Mouse (Mus musculus) limb, embryonic 11.5 days (tissue): ENCODE results near the gene Kyat3. TPM values are rescaled to one million over a fixed set of nuclear protein-coding genes. Genes with fewer than 3 reads are reported as not detected.
A peak's percentile ranks its signal among the peaks of the same experiment; 100 is the strongest.

Source experiments
- ATAC-seq: fragments of 200-750 bp; cut with Nextera tagmentation; 2 replicates; pipeline ENCODE4 v1.8.0; 2017; ENCODE audit warnings: low read depth; ENCODE audit not compliant: insufficient number of reproducible peaks, low FRiP score, low TSS enrichment
- DNase-seq: peaks from one replicate; pipeline ENCODE4 v3.0.0-alpha.2; 2015; ENCODE audit warnings: low spot score
- H3K27ac ChIP-seq: fragments of 300-500 bp; sonication (generic); replicated peaks from 2 replicates; pipeline ENCODE4 v1.5.1; 2014; ENCODE audit warnings: low read depth, mild to moderate bottlenecking, low read length
- H3K27me3 ChIP-seq: fragments of 300-500 bp; sonication (generic); 2 replicates; pipeline ENCODE4 v1.6.1; 2014; ENCODE audit warnings: mild to moderate bottlenecking, low read length, mixed read lengths; ENCODE audit not compliant: control insufficient read depth, insufficient read depth
- H3K36me3 ChIP-seq: fragments of 300-500 bp; sonication (generic); 2 replicates; pipeline ENCODE4 v1.6.1; 2014; ENCODE audit warnings: mild to moderate bottlenecking, low read length, moderate library complexity, mixed read lengths; ENCODE audit not compliant: control insufficient read depth, insufficient read depth
- H3K4me1 ChIP-seq: fragments of 300-500 bp; sonication (generic); 2 replicates; pipeline ENCODE4 v1.6.1; 2014; ENCODE audit warnings: low read length, mixed read lengths; ENCODE audit not compliant: control insufficient read depth, insufficient read depth
- H3K4me2 ChIP-seq: fragments of 300-500 bp; sonication (generic); 2 replicates; pipeline ENCODE4 v1.6.1; 2014; ENCODE audit warnings: low read depth, mild to moderate bottlenecking, moderate library complexity; ENCODE audit not compliant: severe bottlenecking
- H3K4me3 ChIP-seq: fragments of 300-500 bp; sonication (generic); 2 replicates; pipeline ENCODE4 v1.5.1; 2014; ENCODE audit warnings: low read depth, low read length
- H3K9ac ChIP-seq: fragments of 300-500 bp; sonication (generic); 2 replicates; pipeline ENCODE4 v1.6.1; 2014; ENCODE audit warnings: mild to moderate bottlenecking, low read length
- H3K9me3 ChIP-seq: fragments of 300-500 bp; sonication (generic); 2 replicates; pipeline ENCODE4 v1.6.1; 2016; ENCODE audit warnings: low read length; ENCODE audit not compliant: control insufficient read depth
- WGBS: fragments of 180-500 bp; shearing (Covaris S2); extraction: QIAGEN DNeasy Blood & Tissue Kit; methylation state at CpG from one replicate; pipeline ENCODE4 v1.1.7; 2014; 5-methylcytosine and 5-hydroxymethylcytosine counted together
- polyA plus RNA-seq: library from polyadenylated mRNA; unstranded; fragments of >200 nt; fragmentation: Nextera tagmentation; extraction: Ambion mirVana; gene quantifications from 2 replicates; pipeline ENCODE4 v1.2.1, GENCODE M21; 2014

Kyat3 gene
- 12.0 and 13.5 TPM in 2 replicates for polyA plus RNA-seq

DNA sequence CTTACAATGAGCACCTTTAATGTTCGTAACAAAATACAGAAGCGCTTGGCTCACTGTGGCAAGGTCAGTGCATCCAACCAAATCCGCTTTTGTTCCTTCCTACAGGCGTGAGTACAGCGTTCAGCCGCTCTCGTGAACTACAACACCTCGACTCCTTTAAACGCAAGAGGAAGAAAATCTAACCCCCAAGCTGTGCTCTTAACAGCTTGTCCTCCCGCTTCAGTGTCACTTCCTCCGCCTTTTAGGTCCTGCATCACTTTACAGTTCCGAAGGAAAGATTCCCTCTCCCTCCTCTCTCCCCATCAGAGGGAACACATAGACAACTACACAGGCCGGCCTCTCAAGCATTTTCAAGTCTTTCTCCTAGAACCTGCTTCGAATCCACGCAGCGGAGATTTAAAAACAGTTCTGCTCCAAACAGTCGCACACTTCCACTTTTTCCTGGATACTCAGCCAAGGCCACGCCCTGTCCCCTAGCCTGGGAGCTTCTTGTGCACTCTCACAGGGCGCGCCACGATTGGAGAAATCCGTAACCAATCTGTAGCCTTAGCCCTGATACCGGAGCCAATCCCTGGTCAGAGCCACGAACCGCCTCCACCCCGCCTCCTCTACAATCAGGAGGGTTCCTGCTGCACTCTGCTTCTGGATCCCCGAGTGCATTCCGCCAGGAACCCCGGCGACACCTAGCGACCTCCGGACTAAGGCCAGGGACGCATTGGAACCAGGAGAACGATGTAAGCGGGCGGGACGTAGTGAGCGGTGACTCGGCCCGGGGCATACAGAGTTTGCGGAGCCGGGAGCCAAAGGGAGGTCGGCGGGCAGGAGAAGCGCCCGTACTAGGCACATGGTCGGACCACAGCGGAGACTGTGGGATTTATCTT is at the start of gene Kyat3:
TSS of gene Kyat3 (plus strand) at position 610 of the 881 bp plus-strand sequence.
- peak; percentile 100 for ATAC-seq
- peak within 1 kb of the TSS; percentile 49; the same call in 1 of the 2 replicates for H3K27ac ChIP-seq

DNA sequence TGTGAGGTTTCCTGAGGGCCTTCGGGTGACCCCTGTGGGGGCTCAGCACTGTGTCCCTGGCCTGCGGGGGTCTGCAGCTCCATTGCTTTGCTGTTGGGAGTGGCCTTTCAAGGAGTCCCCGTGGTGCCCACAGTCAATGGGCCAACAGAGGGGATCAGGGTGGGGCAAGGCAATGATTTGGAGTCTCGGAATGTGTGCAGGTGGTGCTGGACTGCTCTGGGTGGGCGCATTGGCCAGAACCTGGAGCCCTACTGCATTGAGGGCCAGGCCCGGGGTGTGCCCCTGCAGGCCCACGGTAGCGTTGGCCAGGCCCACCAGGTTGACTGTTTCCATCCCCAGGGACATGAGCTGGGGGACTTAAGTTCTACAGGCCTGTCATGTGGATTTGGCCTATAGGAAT is 36.1 kb upstream of the Kyat3 start:
- H3K9me3 ChIP-seq: no peaks in the 10 kb centered on the region
- DNase-seq: no peak
- WGBS: 96% methylated on average over 8 of the region's 8 CpGs
- H3K27me3 ChIP-seq: no peaks in the 10 kb centered on the region
- H3K36me3 ChIP-seq: no peaks in the 10 kb centered on the region
- H3K4me1 ChIP-seq: no peaks in the 10 kb centered on the region
- ATAC-seq: no peak
- no peak overlapping the region for H3K4me2 ChIP-seq
- no peak overlapping the region for H3K9ac ChIP-seq
- H3K4me3 ChIP-seq: no peak overlapping the region
- no peak overlapping the region for H3K27ac ChIP-seq

More for the DNA sequence above, at the start of gene Kyat3:
- Histone ChIP-seq H3K9ac (peak within 1 kb of the TSS; percentile 64), H3K9me3 (no peaks in the 10 kb centered on the region), H3K36me3 (no peaks in the 10 kb centered on the region), H3K4me3 (peak within 1 kb of the TSS; percentile 49), H3K27me3 (no peaks in the 10 kb centered on the region), H3K4me1 (no peaks in the 10 kb centered on the region), H3K4me2 (peak within 1 kb of the TSS; percentile 75)
- DNase-seq: peak; percentile 91
- under 1% methylated on average over 48 of the region's 48 CpGs for WGBS

DNA sequence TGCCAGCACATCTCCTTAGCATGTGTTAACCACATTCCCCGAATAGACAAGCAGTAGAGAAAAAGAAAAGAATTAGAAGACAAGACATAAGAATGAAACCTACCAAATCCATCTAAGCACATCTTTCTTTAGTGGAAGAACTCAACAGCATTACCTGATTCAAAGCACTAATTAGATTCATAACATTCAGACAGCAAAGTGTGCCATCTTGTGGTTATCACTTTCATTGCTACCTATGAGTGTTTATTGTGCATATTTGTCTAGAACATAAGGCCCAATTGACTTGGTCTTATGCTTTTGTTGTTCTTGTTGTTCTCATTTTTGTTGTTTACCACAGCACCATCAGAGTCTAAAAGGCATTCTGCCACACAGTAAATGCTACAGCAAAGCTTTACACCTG is 26.2 kb upstream of the Kyat3 start:
- Histone ChIP-seq H3K9me3 (no peaks in the 10 kb centered on the region), H3K27me3 (no peaks in the 10 kb centered on the region), H3K27ac (no peak overlapping the region), H3K4me1 (no peaks in the 10 kb centered on the region), H3K4me2 (no peak overlapping the region), H3K4me3 (no peak overlapping the region), H3K36me3 (no peaks in the 10 kb centered on the region), H3K9ac (no peak overlapping the region)
- ATAC-seq (no peak), DNase-seq (no peak)
- 72% methylated on average over 1 of the region's 1 CpGs for WGBS

DNA sequence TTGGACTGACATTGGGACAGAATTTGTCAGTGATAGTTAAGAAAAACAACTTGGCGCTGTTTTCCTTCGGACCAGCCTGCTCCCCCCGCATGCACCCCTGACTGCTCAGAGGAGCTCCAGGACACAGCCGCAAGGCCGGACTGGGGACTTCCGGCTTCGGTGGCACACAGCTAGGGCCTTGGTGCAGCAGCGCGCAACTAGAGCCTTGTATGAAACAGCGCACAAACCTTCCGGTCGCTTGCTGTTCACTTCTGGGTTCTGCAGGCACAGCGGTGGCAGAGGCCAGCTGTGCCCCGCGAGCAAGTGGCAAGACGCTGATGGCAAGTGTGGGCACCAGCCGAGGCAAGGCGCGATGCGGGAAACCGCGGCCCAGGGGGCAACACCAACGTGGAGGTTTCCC is 12.9 kb upstream of the Kyat3 start:
- Histone ChIP-seq H3K4me3 (no peak overlapping the region), H3K4me1 (no peaks in the 10 kb centered on the region), H3K36me3 (no peaks in the 10 kb centered on the region), H3K9me3 (no peaks in the 10 kb centered on the region), H3K27me3 (no peaks in the 10 kb centered on the region), H3K27ac (no peak overlapping the region), H3K9ac (no peak overlapping the region), H3K4me2 (peak overlapping the region; percentile 20; the same call in 1 of the 2 replicates)
- 68% methylated on average over 23 of the region's 23 CpGs for WGBS
- ATAC-seq: no peak
- no peak for DNase-seq

DNA sequence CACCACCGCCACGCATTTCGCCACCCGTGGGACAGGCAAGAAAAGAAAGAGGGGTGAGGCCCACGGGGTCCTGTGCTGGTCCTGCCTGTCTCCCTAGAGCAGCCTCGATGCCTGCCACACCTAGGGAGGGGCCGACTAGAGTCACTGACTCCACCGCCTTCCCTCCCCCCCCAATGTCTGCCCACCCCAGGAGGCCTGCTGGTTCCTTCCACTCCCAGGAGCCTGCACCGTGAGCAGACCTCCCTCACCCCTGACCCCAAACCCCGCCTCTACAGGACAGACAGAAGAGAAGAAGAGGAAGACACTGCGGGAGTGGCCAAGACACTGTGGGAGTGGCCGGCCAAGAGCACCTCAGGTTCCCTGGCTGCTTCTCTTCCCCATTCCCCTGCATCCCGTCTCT is 12.5 kb upstream of the Kyat3 start:
- 45% methylated on average over 12 of the region's 13 CpGs for WGBS
- Histone ChIP-seq H3K36me3 (no peaks in the 10 kb centered on the region), H3K27ac (no peak overlapping the region), H3K4me3 (no peak overlapping the region), H3K4me2 (peak overlapping the region; percentile 20; the same call in 1 of the 2 replicates), H3K4me1 (no peaks in the 10 kb centered on the region), H3K9ac (no peak overlapping the region), H3K9me3 (no peaks in the 10 kb centered on the region), H3K27me3 (no peaks in the 10 kb centered on the region)
- ATAC-seq (no peak), DNase-seq (no peak)

DNA sequence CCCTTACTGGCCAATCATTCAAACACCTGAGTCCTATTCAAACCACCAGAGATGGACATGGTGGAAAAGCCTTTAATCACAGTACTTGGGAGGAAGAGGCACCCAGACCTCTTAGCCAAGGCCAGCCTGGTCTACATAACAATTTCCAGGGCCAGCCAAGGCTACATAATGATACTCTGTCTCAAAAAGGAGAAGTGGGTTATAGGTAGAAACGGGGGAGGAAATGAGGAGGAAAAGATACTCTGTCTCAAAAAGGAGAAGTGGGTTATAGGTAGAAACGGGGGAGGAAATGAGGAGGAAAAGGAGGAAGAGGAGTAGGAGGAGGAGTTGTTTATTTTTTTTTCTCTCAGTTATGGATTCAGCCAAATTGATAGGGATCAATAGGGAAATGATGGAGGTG is 4.3 kb upstream of the Kyat3 start:
- Histone ChIP-seq H3K36me3 (no peaks in the 10 kb centered on the region), H3K4me2 (no peak overlapping the region), H3K9ac (no peak overlapping the region), H3K4me1 (no peaks in the 10 kb centered on the region), H3K9me3 (no peaks in the 10 kb centered on the region), H3K27ac (no peak overlapping the region), H3K4me3 (no peak overlapping the region), H3K27me3 (no peaks in the 10 kb centered on the region)
- DNase-seq (no peak), ATAC-seq (no peak)
- 80% methylated on average over 2 of the region's 2 CpGs for WGBS

DNA sequence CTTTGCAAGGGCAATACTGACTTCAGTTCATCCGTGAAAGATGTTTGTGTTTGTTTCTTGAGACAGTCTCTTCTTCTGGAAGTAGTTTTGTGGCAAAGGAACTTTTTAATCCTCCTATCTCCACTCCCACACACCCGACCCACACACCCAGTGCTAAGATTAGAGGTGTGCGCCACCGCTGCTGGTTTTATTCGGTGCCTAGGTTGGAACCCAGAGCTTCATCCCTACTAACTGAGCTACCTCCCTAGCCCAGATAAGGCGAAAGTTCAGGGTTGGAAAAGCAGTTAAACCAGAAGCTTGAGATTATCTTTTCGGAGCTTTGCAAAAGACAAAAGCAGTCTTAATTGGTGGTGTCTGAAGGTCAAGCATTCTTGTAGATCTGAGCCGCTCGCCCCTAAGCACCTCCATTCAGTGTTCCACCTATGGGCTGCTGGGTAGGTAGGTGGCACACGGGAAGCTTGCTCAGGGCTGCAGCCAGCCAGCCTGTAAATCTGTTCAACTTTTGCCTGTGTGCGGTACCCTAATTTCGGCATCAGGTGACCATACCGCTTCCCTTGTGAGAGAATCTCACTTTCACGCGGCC is 647 bp downstream of the Kyat3 start:
- Histone ChIP-seq H3K36me3 (no peaks in the 10 kb centered on the region), H3K4me1 (no peaks in the 10 kb centered on the region), H3K9ac (peak overlapping the region; percentile 57; the same call in 1 of the 2 replicates), H3K27me3 (no peaks in the 10 kb centered on the region), H3K9me3 (no peaks in the 10 kb centered on the region), H3K4me2 (peak overlapping the region; percentile 75), H3K4me3 (peak overlapping the region; percentile 49), H3K27ac (no peak overlapping the region)
- 24% methylated on average over 15 of the region's 15 CpGs for WGBS
- ATAC-seq (no peak), DNase-seq (peak; percentile 24)

DNA sequence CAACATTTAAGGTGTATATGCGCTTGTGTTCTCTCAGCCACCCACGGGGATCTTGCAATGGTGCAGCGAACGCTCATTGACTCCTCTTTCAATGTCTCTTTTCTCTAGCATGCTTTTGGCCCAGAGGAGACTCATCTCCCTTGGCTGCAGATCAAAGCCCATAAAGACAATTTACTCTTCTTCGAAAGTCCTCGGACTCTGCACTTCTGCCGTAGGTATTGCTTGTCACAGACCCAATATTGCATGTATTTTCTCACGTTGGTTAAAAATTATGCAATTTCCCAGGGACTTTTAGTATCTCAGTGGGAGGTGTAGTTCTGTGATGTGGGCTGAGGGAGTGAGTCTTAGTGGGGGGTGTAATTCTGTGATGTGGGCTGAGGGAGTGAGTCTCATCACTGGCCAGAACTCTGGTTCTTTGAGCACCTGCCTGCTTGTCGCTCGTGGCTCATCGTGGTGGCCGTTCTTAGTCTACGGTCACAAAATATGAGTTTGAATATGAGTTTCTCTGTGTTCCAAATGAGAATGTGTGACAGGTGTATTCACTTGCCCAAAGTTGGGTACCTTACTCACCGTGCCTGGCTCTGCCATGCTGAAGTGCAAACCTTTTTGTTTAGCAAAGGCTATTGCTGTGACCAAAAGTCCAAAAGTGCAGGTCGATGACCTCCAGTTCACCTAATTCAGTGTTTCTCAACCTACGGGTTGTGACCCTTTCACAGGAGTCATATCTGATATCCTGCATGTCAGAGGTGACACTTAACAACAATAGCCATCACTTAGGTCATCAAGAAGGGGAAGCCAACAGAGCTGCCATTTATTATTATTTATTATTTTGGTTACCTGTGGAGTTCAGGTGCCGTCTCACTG is 6.0 kb downstream of the Kyat3 start:
- H3K27ac ChIP-seq: no peak overlapping the region
- no peaks in the 10 kb centered on the region for H3K36me3 ChIP-seq
- 92% methylated on average over 17 of the region's 17 CpGs for WGBS
- ATAC-seq (no peak), DNase-seq (no peak)
- no peak overlapping the region for H3K9ac ChIP-seq
- H3K4me2 ChIP-seq: no peak overlapping the region
- no peak overlapping the region for H3K4me3 ChIP-seq
- no peaks in the 10 kb centered on the region for H3K9me3 ChIP-seq
- no peaks in the 10 kb centered on the region for H3K4me1 ChIP-seq
- H3K27me3 ChIP-seq: no peaks in the 10 kb centered on the region
